10 mouse cellular contexts compared by ENCODE assay signal in the genomic region with DNA sequence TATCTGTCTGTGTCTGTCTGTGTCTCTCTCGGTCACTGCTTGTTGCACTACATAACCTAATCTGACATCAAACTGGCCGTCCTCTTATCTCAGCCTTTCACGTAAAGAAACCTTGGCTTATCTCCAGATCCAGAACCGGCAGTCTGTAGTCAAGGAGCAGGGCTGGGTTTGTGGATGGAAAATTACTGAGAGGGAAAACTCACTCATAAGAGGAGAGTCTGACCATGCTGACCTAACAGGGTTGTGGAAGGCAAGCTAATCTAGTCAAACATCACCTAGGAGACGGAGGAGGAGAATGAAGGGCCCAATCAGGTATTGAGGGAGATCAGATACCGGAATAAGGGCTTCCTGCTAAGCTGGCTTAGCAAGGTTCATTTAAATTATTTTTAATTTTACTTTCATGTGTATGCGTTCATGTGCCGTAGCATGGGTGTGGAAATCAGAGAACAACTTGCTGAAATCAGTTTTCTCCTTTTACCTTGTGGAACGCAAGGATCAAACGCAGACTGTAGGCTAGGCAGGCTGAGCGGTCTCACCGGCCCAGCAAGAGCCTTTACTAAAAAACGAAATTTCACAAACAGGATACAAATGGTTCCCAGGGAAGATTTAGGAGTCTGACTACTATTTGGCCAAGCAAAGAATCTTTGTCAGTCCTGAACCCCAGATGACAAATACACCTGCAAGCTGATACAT. TPM values are rescaled to one million over a fixed set of nuclear protein-coding genes. Genes with fewer than 3 reads are reported as not detected.
DNase-seq lines count a peak whose midpoint lies in the region; ATAC-seq and TF ChIP-seq lines count a peak whose summit lies in the region.
"Had no signal": no experiment of that assay in that cellular context is flagged by ENCODE, and none has a peak within 500 bp of the region (broad histone marks: within the 10 kb centered on the region; RNA-seq: fewer than 3 reads in every experiment).

No protein-coding gene starts in this region.

- peak overlapping the region; percentile 34 for H3K4me2 ChIP-seq in heart, embryonic 14.5 days (ENCODE audit: low read length)
- peak overlapping the region; percentile 53 for H3K4me2 ChIP-seq in intestine, postnatal 0 days (replicated peaks; ENCODE audit: low read depth)

- H3K27me3 ChIP-seq in heart, embryonic 14.5 days (ENCODE audit: control insufficient read depth, insufficient read depth, low read length) = no peaks in the 10 kb centered on the region
- H3K27me3 ChIP-seq in intestine, postnatal 0 days (replicated peaks; ENCODE audit: control insufficient read depth, insufficient read depth, low read length) = no peaks in the 10 kb centered on the region

- H3K9ac ChIP-seq in heart, embryonic 14.5 days (ENCODE audit: low read length) = 0 out of 2 replicates have a peak overlapping the region, but pooled peaks have one; percentile 8
- H3K9ac ChIP-seq in intestine, postnatal 0 days (ENCODE audit: low read depth, low read length) = no peak overlapping the region

- intact Hi-C loops in left cerebral cortex, postnatal 4 days (cut with DNase I) = no loop called here

- WGBS in heart, embryonic 14.5 days = 49% methylated on average over 13 of the region's 13 CpGs
- WGBS in intestine, postnatal 0 days = 30% methylated on average over 13 of the region's 13 CpGs

- H3K4me3 ChIP-seq in heart, embryonic 14.5 days (ENCODE audit: control insufficient read depth in 1 of 2, insufficient read depth in 1 of 2, low read depth in 1 of 2, low read length in 2 of 2) = peak overlapping the region in 1 of 2 experiments; percentile 0; a peak in 1 of 4 replicates
- H3K4me3 ChIP-seq in intestine, postnatal 0 days (ENCODE audit: low read depth, low read length) = peak overlapping the region; percentile 9; the same call in 1 of the 2 replicates

- ATAC-seq in heart, embryonic 14.5 days (ENCODE audit: insufficient number of reproducible peaks, insufficient read depth, low FRiP score, low read depth) = no peak
- ATAC-seq in intestine, postnatal 0 days = peak; percentile 53; the same call in 1 of the 2 replicates

- peak overlapping the region; percentile 59 to 62; a peak in 3 of 4 replicates for H3K27ac ChIP-seq in heart, embryonic 14.5 days (replicated peaks in 1 of 2; ENCODE audit: control insufficient read depth in 1 of 2, insufficient read depth in 1 of 2, low read depth in 2 of 2, low read length in 2 of 2)
- H3K27ac ChIP-seq in intestine, postnatal 0 days (ENCODE audit: low read depth, low read length) = 0 out of 2 replicates have a peak overlapping the region, but pooled peaks have one; percentile 1

- DNase-seq in heart, adult 9 months (ENCODE audit: low spot score in 2 of 2) = no peak
- peak; percentile 67 to 88 for DNase-seq in adrenal gland, adult (ENCODE audit: inconsistent age in 2 of 2, low spot score in 1 of 2)
- DNase-seq in lung, postnatal 10 days = peak; percentile 44
- DNase-seq in left cerebral cortex, postnatal 4 days = no peak
- no peak for DNase-seq in right cerebral cortex, postnatal 25 days
- DNase-seq in right cerebral cortex, postnatal 4 days = no peak
- DNase-seq: embryo, embryonic 11 days; layer of hippocampus, postnatal 36 days had no signal

- peaks cover 12 to 22% of the 10 kb centered on the region in 2 experiments for H3K4me1 ChIP-seq in heart, embryonic 14.5 days (ENCODE audit: control insufficient read depth in 2 of 2, insufficient read depth in 2 of 2, low read length in 2 of 2)
- peaks cover 8% of the 10 kb centered on the region; the same call in 1 of the 2 replicates for H3K4me1 ChIP-seq in intestine, postnatal 0 days (replicated peaks; ENCODE audit: control insufficient read depth, insufficient read depth, low read length)

- no peaks in the 10 kb centered on the region for H3K36me3 ChIP-seq in heart, embryonic 14.5 days (ENCODE audit: control insufficient read depth, insufficient read depth, low read length)
- no peaks in the 10 kb centered on the region for H3K36me3 ChIP-seq in intestine, postnatal 0 days (ENCODE audit: control insufficient read depth, insufficient read depth)

- no peak for TF ChIP-seq CTCF in intestine, postnatal 0 days (IDR thresholded peaks at IDR 0.05; ENCODE audit: low read depth)

- no peaks in the 10 kb centered on the region for H3K9me3 ChIP-seq in heart, embryonic 14.5 days (ENCODE audit: control insufficient read depth, low read length)
- no peaks in the 10 kb centered on the region for H3K9me3 ChIP-seq in intestine, postnatal 0 days (ENCODE audit: control insufficient read depth)

RNA-seq across cellular contexts. Expression of a gene that starts 12.1 kb away (rescaled TPM):
- polyA plus RNA-seq in heart, embryonic 14.5 days (2014; fragmentation: Nextera tagmentation; extraction: Ambion mirVana) = 10.3 and 11.0 TPM in 2 replicates
- 3.1 and 3.2 TPM in 2 replicates for polyA plus RNA-seq in intestine, postnatal 0 days (2015; fragmentation: Nextera tagmentation; extraction: Ambion mirVana)
- 1 to 10 TPM; 4.3 to 6.2 TPM for total RNA-seq in left cerebral cortex, postnatal 4 days (2021)

RNA-seq across cellular contexts. Expression of a gene that starts 14.6 kb away (rescaled TPM):
- 34.4 and 34.8 TPM in 2 replicates for polyA plus RNA-seq in heart, embryonic 14.5 days (2014; fragmentation: Nextera tagmentation; extraction: Ambion mirVana)
- 24.6 and 28.5 TPM in 2 replicates for polyA plus RNA-seq in intestine, postnatal 0 days (2015; fragmentation: Nextera tagmentation; extraction: Ambion mirVana)
- 10 to 100 TPM; 45.8 to 55.4 TPM for total RNA-seq in left cerebral cortex, postnatal 4 days (2021)

RNA-seq across cellular contexts. Expression of a gene that starts 37.1 kb away (rescaled TPM):
- 56.2 and 61.7 TPM in 2 replicates for polyA plus RNA-seq in heart, embryonic 14.5 days (2014; fragmentation: Nextera tagmentation; extraction: Ambion mirVana)
- polyA plus RNA-seq in intestine, postnatal 0 days (2015; fragmentation: Nextera tagmentation; extraction: Ambion mirVana) = 45.6 and 46.5 TPM in 2 replicates
- total RNA-seq in left cerebral cortex, postnatal 4 days (2021) = 10 to 100 TPM; 20.5 to 25.8 TPM

Comparison
In these comparisons a context has a peak if more than half of its experiments do, and no peak if none do; other contexts are left out.
1. DNase-seq: peak in adrenal gland, adult (2 of 2) and lung, postnatal 10 days (single experiment); none in heart, adult 9 months (0 of 2), left cerebral cortex, postnatal 4 days (single experiment), right cerebral cortex, postnatal 25 days (single experiment) and right cerebral cortex, postnatal 4 days (single experiment).